Mouse (Mus musculus): Measurements from ENCODE around the gene Iqsec1.

GRCm38 (mm10) chr6:90622758-90623455, 365.6 kb downstream of the Iqsec1 start:
- TF ChIP-seq CTCF (IDR thresholded peaks at IDR 0.05; ENCODE audit: extremely low read depth, insufficient read depth, insufficient read length, insufficient replicate concordance) (no peak), POLR2A (IDR thresholded peaks at IDR 0.05; ENCODE audit: low read depth, low read length) (no peak)

All from spleen, adult 2 months (tissue).